Mouse (Mus musculus): Measurements from ENCODE around the gene Esrrg. TPM values are rescaled to one million over a fixed set of nuclear protein-coding genes. Genes with fewer than 3 reads are reported as not detected.

Esrrg gene
- polyA plus RNA-seq, 1 experiment: not detected

DNA sequence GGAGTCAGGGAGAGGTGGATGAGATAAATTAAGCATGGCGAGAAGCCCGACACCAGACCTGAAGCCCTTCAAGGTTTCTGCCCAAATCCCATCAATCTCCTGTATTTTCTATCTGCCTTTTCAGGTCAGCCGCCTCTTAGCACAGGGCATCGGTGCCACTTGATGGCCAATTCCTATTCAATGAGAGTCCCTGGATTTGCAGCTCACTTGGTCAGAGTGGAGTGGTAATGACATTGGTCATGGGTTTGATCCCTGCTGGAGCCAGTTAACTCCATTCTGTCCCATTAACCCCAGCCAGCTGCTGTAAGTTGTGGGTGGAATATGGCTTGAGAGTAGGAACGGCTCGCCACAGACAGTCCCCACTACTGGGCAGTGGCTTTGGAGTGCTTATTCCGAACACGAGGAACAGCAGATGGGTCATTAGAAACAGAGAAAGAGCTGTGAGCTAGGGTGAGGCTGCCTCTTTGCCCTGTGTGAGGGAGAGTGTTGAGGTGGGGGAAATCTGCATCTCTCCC is 101.9 kb downstream of the Esrrg start:
- no peaks in the 10 kb centered on the region for H3K4me1 ChIP-seq (ENCODE audit: control insufficient read depth)
- no peak for TF ChIP-seq GATA1 (IDR thresholded peaks at IDR 0.05; ENCODE audit: low read length)
- no peak for TF ChIP-seq TAL1 (IDR thresholded peaks at IDR 0.05; ENCODE audit: low read length)
- no peak overlapping the region for H3K4me3 ChIP-seq (replicated peaks)
- no peaks in the 10 kb centered on the region for H3K36me3 ChIP-seq (ENCODE audit: control insufficient read depth)
- H3K27me3 ChIP-seq (ENCODE audit: control insufficient read depth): no peaks in the 10 kb centered on the region
- peaks cover 8% of the 10 kb centered on the region; the same call in 1 of the 2 replicates for H3K9me3 ChIP-seq (ENCODE audit: control insufficient read depth, low read length)

DNA sequence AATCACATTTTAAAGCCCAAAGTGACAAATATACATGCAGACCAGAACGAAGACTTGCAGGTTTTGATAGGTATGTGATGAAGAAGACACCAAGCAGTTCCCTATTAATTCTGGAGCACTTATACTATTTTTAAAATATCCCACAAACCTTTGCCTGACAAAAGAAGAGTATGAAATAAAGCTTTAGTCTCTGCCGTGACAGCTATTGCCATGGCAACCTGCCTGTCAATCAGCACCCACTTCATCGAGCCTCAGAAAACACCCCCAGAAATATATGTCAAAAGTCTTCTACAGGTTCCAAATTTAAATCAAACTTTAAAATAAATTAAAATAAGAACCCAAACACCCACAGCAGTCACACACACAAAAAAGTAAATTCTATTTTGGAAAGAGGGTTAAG is 112.4 kb downstream of the Esrrg start:
- H3K9me3 ChIP-seq (ENCODE audit: control insufficient read depth, low read length): peaks cover 17% of the 10 kb centered on the region
- H3K4me3 ChIP-seq (replicated peaks): no peak overlapping the region
- TF ChIP-seq TAL1 (IDR thresholded peaks at IDR 0.05; ENCODE audit: low read length) (no peak), GATA1 (IDR thresholded peaks at IDR 0.05; ENCODE audit: low read length) (no peak)
- H3K27me3 ChIP-seq (ENCODE audit: control insufficient read depth): no peaks in the 10 kb centered on the region
- H3K4me1 ChIP-seq (ENCODE audit: control insufficient read depth): no peaks in the 10 kb centered on the region
- H3K36me3 ChIP-seq (ENCODE audit: control insufficient read depth): no peaks in the 10 kb centered on the region

DNA sequence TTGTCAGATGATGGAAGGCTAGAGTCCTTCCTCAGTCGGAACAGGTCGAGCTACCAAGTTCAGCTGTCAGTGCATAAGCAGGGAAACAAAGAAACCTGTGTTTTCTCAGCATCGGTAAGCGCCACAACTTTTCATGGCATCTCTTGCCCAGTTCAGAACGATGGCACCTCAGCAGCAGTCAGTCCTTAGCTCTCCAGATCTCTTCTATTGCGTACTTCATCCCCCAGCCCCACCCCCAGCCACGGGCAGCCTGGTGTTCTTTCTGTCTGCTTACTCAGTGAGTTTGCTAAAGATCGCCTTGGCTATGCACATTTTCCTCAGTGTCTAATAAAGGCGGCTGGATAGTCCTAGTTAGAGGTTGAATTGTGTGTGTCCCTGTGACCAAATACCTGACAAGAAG is 113.4 kb downstream of the Esrrg start:
- TF ChIP-seq TAL1 (IDR thresholded peaks at IDR 0.05; ENCODE audit: low read length): no peak
- no peak for TF ChIP-seq GATA1 (IDR thresholded peaks at IDR 0.05; ENCODE audit: low read length)
- H3K36me3 ChIP-seq (ENCODE audit: control insufficient read depth): no peaks in the 10 kb centered on the region
- no peak overlapping the region for H3K4me3 ChIP-seq (replicated peaks)
- H3K4me1 ChIP-seq (ENCODE audit: control insufficient read depth): no peaks in the 10 kb centered on the region
- H3K9me3 ChIP-seq (ENCODE audit: control insufficient read depth, low read length): peaks cover 12% of the 10 kb centered on the region
- no peaks in the 10 kb centered on the region for H3K27me3 ChIP-seq (ENCODE audit: control insufficient read depth)

DNA sequence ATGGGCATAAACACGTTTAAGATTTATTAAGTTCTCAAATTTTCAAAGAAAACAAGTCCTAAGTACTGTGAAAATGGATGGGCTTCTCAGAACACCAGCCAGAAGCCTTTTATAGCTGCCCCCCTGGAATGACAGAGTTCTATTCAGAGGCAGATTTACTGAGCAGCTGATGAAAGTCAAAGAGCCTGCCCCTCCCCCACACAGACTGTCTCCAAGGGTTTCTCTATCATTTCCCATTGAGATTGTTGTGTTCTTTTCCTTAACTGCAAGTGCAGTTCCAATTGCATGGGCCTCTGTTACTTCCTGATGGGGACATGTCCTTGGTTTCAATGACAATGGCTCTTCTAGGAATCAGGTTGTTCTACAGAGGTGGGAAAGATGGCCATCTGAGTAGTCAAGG is 116.1 kb downstream of the Esrrg start:
- H3K9me3 ChIP-seq (ENCODE audit: control insufficient read depth, low read length): peaks cover 8% of the 10 kb centered on the region; the same call in 1 of the 2 replicates
- H3K4me1 ChIP-seq (ENCODE audit: control insufficient read depth): no peaks in the 10 kb centered on the region
- H3K27me3 ChIP-seq (ENCODE audit: control insufficient read depth): no peaks in the 10 kb centered on the region
- no peak for TF ChIP-seq TAL1 (IDR thresholded peaks at IDR 0.05; ENCODE audit: low read length)
- no peak for TF ChIP-seq GATA1 (IDR thresholded peaks at IDR 0.05; ENCODE audit: low read length)
- no peaks in the 10 kb centered on the region for H3K36me3 ChIP-seq (ENCODE audit: control insufficient read depth)
- H3K4me3 ChIP-seq (replicated peaks): no peak overlapping the region

DNA sequence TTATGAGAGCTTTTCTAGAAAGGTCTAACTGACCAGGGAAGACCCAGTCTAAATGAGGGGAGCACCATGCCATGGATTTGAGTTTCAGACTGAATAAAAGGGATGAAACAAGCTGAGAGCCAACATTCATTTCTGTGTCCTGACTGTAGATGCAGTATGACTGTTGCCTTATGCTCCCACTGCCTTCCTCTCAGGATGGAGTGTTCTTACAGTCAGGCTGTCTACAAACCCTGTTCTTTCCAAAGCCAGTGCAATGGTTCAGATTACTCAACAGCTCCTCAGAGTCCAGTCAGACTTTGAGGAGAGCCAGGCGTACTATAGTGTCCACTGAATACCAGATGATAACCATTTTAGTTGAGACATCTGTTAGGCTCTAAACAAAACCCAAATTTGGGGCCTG is 116.8 kb downstream of the Esrrg start:
- Histone ChIP-seq H3K27me3 (ENCODE audit: control insufficient read depth) (no peaks in the 10 kb centered on the region), H3K4me1 (ENCODE audit: control insufficient read depth) (no peaks in the 10 kb centered on the region), H3K4me3 (replicated peaks) (no peak overlapping the region), H3K36me3 (ENCODE audit: control insufficient read depth) (no peaks in the 10 kb centered on the region), H3K9me3 (ENCODE audit: control insufficient read depth, low read length) (peaks cover 8% of the 10 kb centered on the region; the same call in 1 of the 2 replicates)
- TF ChIP-seq GATA1 (IDR thresholded peaks at IDR 0.05; ENCODE audit: low read length) (no peak), TAL1 (IDR thresholded peaks at IDR 0.05; ENCODE audit: low read length) (no peak)

DNA sequence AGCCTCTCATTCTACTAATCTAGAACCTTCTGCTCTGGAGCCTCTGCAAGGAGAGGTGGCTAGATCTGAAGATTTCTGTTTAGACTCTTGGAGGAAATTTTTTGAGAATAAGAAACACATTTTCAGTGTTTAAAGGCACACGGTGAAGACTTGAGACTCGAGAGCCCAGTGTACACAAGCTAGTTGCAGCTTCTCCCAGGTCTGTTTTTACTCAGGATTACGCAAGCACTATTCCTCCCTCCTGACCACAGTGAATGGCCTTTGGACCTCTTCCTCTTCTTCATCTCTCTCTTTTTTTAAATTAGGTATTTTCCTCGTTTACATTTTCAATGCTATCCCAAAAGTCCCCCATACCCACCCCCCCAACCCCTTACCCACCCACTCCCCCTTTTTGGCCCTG is 122.6 kb downstream of the Esrrg start:
- H3K36me3 ChIP-seq (ENCODE audit: control insufficient read depth): no peaks in the 10 kb centered on the region
- H3K4me1 ChIP-seq (ENCODE audit: control insufficient read depth): no peaks in the 10 kb centered on the region
- peaks cover 6% of the 10 kb centered on the region; the same call in 1 of the 2 replicates for H3K9me3 ChIP-seq (ENCODE audit: control insufficient read depth, low read length)
- TF ChIP-seq TAL1 (IDR thresholded peaks at IDR 0.05; ENCODE audit: low read length) (no peak), GATA1 (IDR thresholded peaks at IDR 0.05; ENCODE audit: low read length) (no peak)
- H3K4me3 ChIP-seq (replicated peaks): no peak overlapping the region
- no peaks in the 10 kb centered on the region for H3K27me3 ChIP-seq (ENCODE audit: control insufficient read depth)

DNA sequence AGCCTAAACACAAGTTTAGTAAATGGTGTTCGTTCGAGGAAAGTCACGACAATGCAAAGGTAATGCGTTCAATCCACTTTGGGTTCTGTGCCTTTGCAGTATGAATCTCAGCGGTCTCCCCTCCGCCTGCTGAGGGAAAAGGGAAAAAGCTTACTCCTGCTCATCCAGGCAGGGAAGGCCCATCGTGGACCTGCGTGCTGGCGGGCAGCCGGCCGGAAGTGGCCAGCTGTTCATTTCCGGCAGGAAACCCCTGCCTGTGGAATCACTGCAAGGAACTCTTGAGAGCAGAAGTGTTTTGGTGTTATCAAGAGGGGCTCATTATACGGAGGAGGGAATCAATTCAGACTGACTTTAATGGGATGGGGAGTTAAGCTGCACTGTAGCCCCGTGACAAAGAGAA is 127.9 kb downstream of the Esrrg start:
- peaks cover 20% of the 10 kb centered on the region for H3K9me3 ChIP-seq (ENCODE audit: control insufficient read depth, low read length)
- no peaks in the 10 kb centered on the region for H3K27me3 ChIP-seq (ENCODE audit: control insufficient read depth)
- no peaks in the 10 kb centered on the region for H3K4me1 ChIP-seq (ENCODE audit: control insufficient read depth)
- TF ChIP-seq GATA1 (IDR thresholded peaks at IDR 0.05; ENCODE audit: low read length) (no peak), TAL1 (IDR thresholded peaks at IDR 0.05; ENCODE audit: low read length) (no peak)
- H3K36me3 ChIP-seq (ENCODE audit: control insufficient read depth): no peaks in the 10 kb centered on the region
- no peak overlapping the region for H3K4me3 ChIP-seq (replicated peaks)

DNA sequence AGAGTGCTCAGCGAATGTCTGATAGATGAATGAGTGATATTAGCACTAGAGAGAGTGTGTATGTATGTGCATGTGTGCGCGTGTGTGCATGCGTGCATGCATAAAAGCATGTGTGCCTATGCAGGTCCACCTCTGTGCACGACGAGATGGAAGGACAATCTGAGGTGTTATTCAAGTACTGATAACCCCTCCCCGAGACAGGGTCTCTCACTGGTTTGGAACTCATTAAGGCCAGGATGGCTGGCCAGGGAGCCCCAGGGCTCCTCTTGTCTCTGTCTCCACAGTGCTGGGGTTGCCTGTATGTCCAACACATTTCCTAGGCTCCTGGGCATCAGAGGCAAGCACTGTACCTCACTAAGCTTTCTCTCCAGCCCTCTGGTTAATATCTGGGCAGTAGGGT is 128.7 kb downstream of the Esrrg start:
- no peak overlapping the region for H3K4me3 ChIP-seq (replicated peaks)
- no peaks in the 10 kb centered on the region for H3K27me3 ChIP-seq (ENCODE audit: control insufficient read depth)
- H3K36me3 ChIP-seq (ENCODE audit: control insufficient read depth): no peaks in the 10 kb centered on the region
- peaks cover 20% of the 10 kb centered on the region for H3K9me3 ChIP-seq (ENCODE audit: control insufficient read depth, low read length)
- TF ChIP-seq TAL1 (IDR thresholded peaks at IDR 0.05; ENCODE audit: low read length): no peak
- no peak for TF ChIP-seq GATA1 (IDR thresholded peaks at IDR 0.05; ENCODE audit: low read length)
- no peaks in the 10 kb centered on the region for H3K4me1 ChIP-seq (ENCODE audit: control insufficient read depth)

DNA sequence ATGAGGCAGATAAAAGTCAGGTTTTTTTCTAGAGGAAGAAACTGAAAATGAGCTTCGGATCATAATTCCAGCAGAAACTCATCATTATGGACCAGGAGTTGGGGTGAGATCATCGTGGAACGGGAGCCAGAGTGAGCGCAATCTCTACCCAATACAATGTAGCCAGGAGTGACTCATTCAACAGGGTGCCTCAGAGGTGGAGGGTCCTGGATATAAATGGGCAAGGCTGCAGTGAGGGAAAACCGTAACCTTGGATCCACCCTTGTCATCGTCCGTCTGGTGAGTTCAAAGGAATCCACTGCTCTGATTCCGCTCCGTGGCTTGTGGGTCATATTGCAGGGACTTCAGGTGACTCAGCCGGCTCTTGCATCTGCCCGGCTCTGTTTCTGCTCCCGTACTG is 131.9 kb downstream of the Esrrg start:
- H3K4me3 ChIP-seq (replicated peaks): no peak overlapping the region
- no peak for TF ChIP-seq GATA1 (IDR thresholded peaks at IDR 0.05; ENCODE audit: low read length)
- TF ChIP-seq TAL1 (IDR thresholded peaks at IDR 0.05; ENCODE audit: low read length): no peak
- no peaks in the 10 kb centered on the region for H3K4me1 ChIP-seq (ENCODE audit: control insufficient read depth)
- no peaks in the 10 kb centered on the region for H3K27me3 ChIP-seq (ENCODE audit: control insufficient read depth)
- peaks cover 16% of the 10 kb centered on the region for H3K9me3 ChIP-seq (ENCODE audit: control insufficient read depth, low read length)
- no peaks in the 10 kb centered on the region for H3K36me3 ChIP-seq (ENCODE audit: control insufficient read depth)

DNA sequence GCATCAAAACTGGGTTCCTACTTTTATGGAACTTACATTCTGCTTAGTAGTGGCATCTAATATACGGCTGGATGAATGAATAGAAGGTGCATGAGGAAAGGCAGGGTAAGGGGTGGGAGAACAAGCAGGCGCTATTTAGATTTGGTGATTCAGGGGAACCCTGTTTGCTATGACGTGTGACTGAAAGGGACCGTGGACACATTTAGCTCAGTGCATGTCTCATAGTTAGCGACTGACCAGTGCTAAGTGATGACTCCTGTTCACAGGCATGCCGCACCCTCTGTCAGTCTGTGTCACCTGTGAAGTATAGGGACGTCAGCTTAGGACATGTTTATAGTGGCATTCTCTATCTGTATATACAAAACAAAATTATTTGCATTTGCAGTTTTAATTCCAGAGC is 132.7 kb downstream of the Esrrg start:
- no peak for TF ChIP-seq TAL1 (IDR thresholded peaks at IDR 0.05; ENCODE audit: low read length)
- TF ChIP-seq GATA1 (IDR thresholded peaks at IDR 0.05; ENCODE audit: low read length): no peak
- H3K4me3 ChIP-seq (replicated peaks): no peak overlapping the region
- H3K27me3 ChIP-seq (ENCODE audit: control insufficient read depth): no peaks in the 10 kb centered on the region
- peaks cover 18% of the 10 kb centered on the region for H3K9me3 ChIP-seq (ENCODE audit: control insufficient read depth, low read length)
- no peaks in the 10 kb centered on the region for H3K36me3 ChIP-seq (ENCODE audit: control insufficient read depth)
- H3K4me1 ChIP-seq (ENCODE audit: control insufficient read depth): no peaks in the 10 kb centered on the region
